Mouse (Mus musculus): Measurements from ENCODE around the gene Gpr107. TPM values are rescaled to one million over a fixed set of nuclear protein-coding genes. Genes with fewer than 3 reads are reported as not detected.

Gene Gpr107
- total RNA-seq (2014; rRNA removed) (49.3 and 52.9 TPM in 2 replicates), polyA plus RNA-seq (2015; fragmentation: Nextera tagmentation; extraction: Ambion mirVana) (28.2 and 31.9 TPM in 2 replicates)

GRCm38 (mm10) chr2:31151892-31152812, at the start of gene Gpr107:
Gene Gpr107 (plus strand): TSS chr2:31152316.
- Histone ChIP-seq H3K27ac (peak within 1 kb of the TSS; percentile 82), H3K9ac (replicated peaks; ENCODE audit: low read length) (peak within 1 kb of the TSS; percentile 88), H3K4me1 (ENCODE audit: insufficient read depth, low read length) (peaks cover 17% of the 10 kb centered on the region), H3K27me3 (ENCODE audit: insufficient read depth, low read length) (no peaks in the 10 kb centered on the region), H3K36me3 (ENCODE audit: insufficient read depth, low read length) (peaks cover 8% of the 10 kb centered on the region; the same call in 1 of the 2 replicates), H3K4me3 (ENCODE audit: low read length) (peak within 1 kb of the TSS; percentile 99), H3K9me3 (ENCODE audit: low read length) (no peaks in the 10 kb centered on the region), H3K4me2 (ENCODE audit: low read depth, low read length) (peak within 1 kb of the TSS; percentile 75)
- ATAC-seq (peak; percentile 96), DNase-seq (ENCODE audit: low spot score) (peak; percentile 92)
- WGBS: under 1% methylated on average over 49 of the region's 53 CpGs
- no peak for TF ChIP-seq CTCF (IDR thresholded peaks at IDR 0.05; ENCODE audit: low read depth)

GRCm38 (mm10) chr2:31103321-31103720, 48.8 kb upstream of the Gpr107 start:
- no peak for DNase-seq (ENCODE audit: low spot score)
- Histone ChIP-seq H3K36me3 (ENCODE audit: insufficient read depth, low read length) (no peaks in the 10 kb centered on the region), H3K4me3 (ENCODE audit: low read length) (no peak overlapping the region), H3K4me2 (ENCODE audit: low read depth, low read length) (no peak overlapping the region), H3K27me3 (ENCODE audit: insufficient read depth, low read length) (no peaks in the 10 kb centered on the region), H3K4me1 (ENCODE audit: insufficient read depth, low read length) (peaks cover 16% of the 10 kb centered on the region), H3K9ac (replicated peaks; ENCODE audit: low read length) (no peak overlapping the region), H3K9me3 (ENCODE audit: low read length) (no peaks in the 10 kb centered on the region), H3K27ac (no peak overlapping the region)
- ATAC-seq: no peak
- WGBS: 55% methylated on average over 8 of the region's 8 CpGs
- TF ChIP-seq CTCF (IDR thresholded peaks at IDR 0.05; ENCODE audit: low read depth): no peak

- H3K4me3 ChIP-seq (ENCODE audit: low read length): no peak overlapping the region
- no peak overlapping the region for H3K27ac ChIP-seq
- H3K27me3 ChIP-seq (ENCODE audit: insufficient read depth, low read length): no peaks in the 10 kb centered on the region
- no peaks in the 10 kb centered on the region for H3K36me3 ChIP-seq (ENCODE audit: insufficient read depth, low read length)
- WGBS: 65% methylated on average over 3 of the region's 3 CpGs
- H3K4me1 ChIP-seq (ENCODE audit: insufficient read depth, low read length): peaks cover 18% of the 10 kb centered on the region
- no peaks in the 10 kb centered on the region for H3K9me3 ChIP-seq (ENCODE audit: low read length)
- no peak overlapping the region for H3K4me2 ChIP-seq (ENCODE audit: low read depth, low read length)
- DNase-seq (ENCODE audit: low spot score) (no peak), ATAC-seq (no peak)
- H3K9ac ChIP-seq (replicated peaks; ENCODE audit: low read length): no peak overlapping the region
- TF ChIP-seq CTCF (IDR thresholded peaks at IDR 0.05; ENCODE audit: low read depth): no peak
These were observed 46.8 kb upstream of the Gpr107 start for GRCm38 (mm10) chr2:31105279-31105678.

- Histone ChIP-seq H3K27ac (peak overlapping the region; percentile 90), H3K4me1 (ENCODE audit: insufficient read depth, low read length) (peaks cover 18% of the 10 kb centered on the region), H3K9ac (replicated peaks; ENCODE audit: low read length) (0 out of 2 replicates have a peak overlapping the region, but pooled peaks have one; percentile 30), H3K36me3 (ENCODE audit: insufficient read depth, low read length) (no peaks in the 10 kb centered on the region), H3K4me3 (ENCODE audit: low read length) (no peak overlapping the region), H3K4me2 (ENCODE audit: low read depth, low read length) (no peak overlapping the region), H3K9me3 (ENCODE audit: low read length) (no peaks in the 10 kb centered on the region), H3K27me3 (ENCODE audit: insufficient read depth, low read length) (no peaks in the 10 kb centered on the region)
- WGBS: 88% methylated on average over 3 of the region's 3 CpGs
- ATAC-seq (no peak), DNase-seq (ENCODE audit: low spot score) (no peak)
- TF ChIP-seq CTCF (IDR thresholded peaks at IDR 0.05; ENCODE audit: low read depth): no peak
These were observed 46.1 kb upstream of the Gpr107 start for GRCm38 (mm10) chr2:31106004-31106403.

- ATAC-seq (peak; percentile 87), DNase-seq (ENCODE audit: low spot score) (peak; percentile 87)
- H3K9ac ChIP-seq (replicated peaks; ENCODE audit: low read length): peak overlapping the region; percentile 30; the same call in 1 of the 2 replicates
- H3K9me3 ChIP-seq (ENCODE audit: low read length): no peaks in the 10 kb centered on the region
- H3K4me1 ChIP-seq (ENCODE audit: insufficient read depth, low read length): peaks cover 18% of the 10 kb centered on the region
- H3K4me2 ChIP-seq (ENCODE audit: low read depth, low read length): peak overlapping the region; percentile 38
- WGBS: 17% methylated on average over 11 of the region's 11 CpGs
- H3K27ac ChIP-seq: peak overlapping the region; percentile 90
- no peaks in the 10 kb centered on the region for H3K36me3 ChIP-seq (ENCODE audit: insufficient read depth, low read length)
- H3K4me3 ChIP-seq (ENCODE audit: low read length): no peak overlapping the region
- peak; percentile 1; the same call in 1 of the 2 replicates for TF ChIP-seq CTCF (IDR thresholded peaks at IDR 0.05; ENCODE audit: low read depth)
- H3K27me3 ChIP-seq (ENCODE audit: insufficient read depth, low read length): no peaks in the 10 kb centered on the region
These were observed 45.3 kb upstream of the Gpr107 start for GRCm38 (mm10) chr2:31106621-31107320.

GRCm38 (mm10) chr2:31108186-31108585, 43.9 kb upstream of the Gpr107 start:
- H3K4me3 ChIP-seq (ENCODE audit: low read length): no peak overlapping the region
- no peak for TF ChIP-seq CTCF (IDR thresholded peaks at IDR 0.05; ENCODE audit: low read depth)
- DNase-seq (ENCODE audit: low spot score) (no peak), ATAC-seq (no peak)
- H3K27me3 ChIP-seq (ENCODE audit: insufficient read depth, low read length): no peaks in the 10 kb centered on the region
- no peaks in the 10 kb centered on the region for H3K9me3 ChIP-seq (ENCODE audit: low read length)
- H3K4me1 ChIP-seq (ENCODE audit: insufficient read depth, low read length): peaks cover 18% of the 10 kb centered on the region
- no peak overlapping the region for H3K9ac ChIP-seq (replicated peaks; ENCODE audit: low read length)
- H3K36me3 ChIP-seq (ENCODE audit: insufficient read depth, low read length): no peaks in the 10 kb centered on the region
- 82% methylated on average over 6 of the region's 6 CpGs for WGBS
- H3K27ac ChIP-seq: peak overlapping the region; percentile 90
- no peak overlapping the region for H3K4me2 ChIP-seq (ENCODE audit: low read depth, low read length)
